Mouse (Mus musculus) E14TG2a.4 (cell line): ENCODE data around the gene Spint1.

Source experiments
- H3K27me3 ChIP-seq: 2 replicates; pipeline ENCODE4 v1.6.1; 2014; ENCODE audit warnings: low read length, control low read depth; ENCODE audit not compliant: insufficient read depth
- H3K36me3 ChIP-seq: 2 replicates; pipeline ENCODE4 v1.6.1; 2014; ENCODE audit warnings: low read length, control low read depth; ENCODE audit not compliant: insufficient read depth
- H3K4me1 ChIP-seq: replicated peaks from 2 replicates; pipeline ENCODE4 v1.6.1; 2014; ENCODE audit warnings: low read depth, low read length, control low read depth
- H3K4me3 ChIP-seq: replicated peaks from 2 replicates; pipeline ENCODE4 v1.5.1; 2014; ENCODE audit warnings: mild to moderate bottlenecking, low read length
- H3K9me3 ChIP-seq: 2 replicates; pipeline ENCODE4 v1.6.1; 2014; ENCODE audit warnings: low read length, control low read depth
- CTCF ChIP-seq: conservative IDR thresholded peaks from 2 replicates; pipeline ENCODE4 v1.5.1; 2014; ENCODE audit warnings: low read length
- NANOG ChIP-seq: IDR thresholded peaks from 2 replicates; pipeline ENCODE4 v1.6.1; 2014; ENCODE audit warnings: borderline replicate concordance, low read length, mixed read lengths
- POU5F1 ChIP-seq: IDR thresholded peaks from 2 replicates; pipeline ENCODE4 v1.6.1; 2014; ENCODE audit warnings: low read length, borderline replicate concordance

Gene Spint1

GRCm38 (mm10) chr2:119293311-119293710 lies 56.1 kb downstream of the Spint1 start:
- Histone ChIP-seq H3K36me3 (peaks cover 73% of the 10 kb centered on the region), H3K27me3 (peaks cover 9% of the 10 kb centered on the region; the same call in 1 of the 2 replicates), H3K9me3 (no peaks in the 10 kb centered on the region), H3K4me3 (peak overlapping the region; percentile 70), H3K4me1 (peaks cover 55% of the 10 kb centered on the region)
- no peak for TF ChIP-seq NANOG
- TF ChIP-seq CTCF: no peak
- TF ChIP-seq POU5F1: no peak

- peaks cover 54% of the 10 kb centered on the region for H3K4me1 ChIP-seq
- no peak for TF ChIP-seq NANOG
- TF ChIP-seq CTCF: no peak
- TF ChIP-seq POU5F1: no peak
- peaks cover 9% of the 10 kb centered on the region; the same call in 1 of the 2 replicates for H3K27me3 ChIP-seq
- H3K36me3 ChIP-seq: peaks cover 78% of the 10 kb centered on the region
- H3K9me3 ChIP-seq: no peaks in the 10 kb centered on the region
- peak overlapping the region; percentile 70 for H3K4me3 ChIP-seq
Observed at GRCm38 (mm10) chr2:119293776-119294390, 56.7 kb downstream of the Spint1 start.

- Histone ChIP-seq H3K4me3 (peak overlapping the region; percentile 70), H3K27me3 (peaks cover 9% of the 10 kb centered on the region; the same call in 1 of the 2 replicates), H3K36me3 (peaks cover 83% of the 10 kb centered on the region), H3K9me3 (no peaks in the 10 kb centered on the region), H3K4me1 (peaks cover 52% of the 10 kb centered on the region)
- TF ChIP-seq CTCF (no peak), POU5F1 (no peak), NANOG (no peak)
Observed at GRCm38 (mm10) chr2:119294411-119294810, 57.2 kb downstream of the Spint1 start.

- H3K36me3 ChIP-seq: peaks cover 66% of the 10 kb centered on the region
- H3K4me1 ChIP-seq: peaks cover 65% of the 10 kb centered on the region
- no peaks in the 10 kb centered on the region for H3K9me3 ChIP-seq
- H3K4me3 ChIP-seq: peak overlapping the region; percentile 35; the same call in 1 of the 2 replicates
- peaks cover 10% of the 10 kb centered on the region; the same call in 1 of the 2 replicates for H3K27me3 ChIP-seq
- no peak for TF ChIP-seq CTCF
- TF ChIP-seq POU5F1: no peak
- TF ChIP-seq NANOG: no peak
Observed at GRCm38 (mm10) chr2:119296756-119297155, 59.6 kb downstream of the Spint1 start.

- Histone ChIP-seq H3K9me3 (no peaks in the 10 kb centered on the region), H3K4me1 (peaks cover 62% of the 10 kb centered on the region), H3K36me3 (peaks cover 61% of the 10 kb centered on the region), H3K27me3 (peaks cover 12% of the 10 kb centered on the region; the same call in 1 of the 2 replicates), H3K4me3 (peak overlapping the region; percentile 35)
- no peak for TF ChIP-seq NANOG
- no peak for TF ChIP-seq CTCF
- TF ChIP-seq POU5F1: no peak
Observed at GRCm38 (mm10) chr2:119297506-119297905, 60.3 kb downstream of the Spint1 start.

GRCm38 (mm10) chr2:119298330-119298729 lies 61.2 kb downstream of the Spint1 start:
- Histone ChIP-seq H3K27me3 (peaks cover 9% of the 10 kb centered on the region; the same call in 1 of the 2 replicates), H3K4me3 (no peak overlapping the region), H3K9me3 (no peaks in the 10 kb centered on the region), H3K36me3 (peaks cover 57% of the 10 kb centered on the region), H3K4me1 (peaks cover 54% of the 10 kb centered on the region)
- no peak for TF ChIP-seq NANOG
- peak; percentile 48 for TF ChIP-seq CTCF

- Histone ChIP-seq H3K4me1 (peaks cover 53% of the 10 kb centered on the region), H3K36me3 (peaks cover 52% of the 10 kb centered on the region), H3K4me3 (no peak overlapping the region), H3K27me3 (peaks cover 6% of the 10 kb centered on the region; the same call in 1 of the 2 replicates), H3K9me3 (no peaks in the 10 kb centered on the region)
- TF ChIP-seq NANOG: no peak
Observed at GRCm38 (mm10) chr2:119298839-119299238, 61.7 kb downstream of the Spint1 start.
